12 mouse cellular contexts compared by ENCODE assay signal in the genomic region with DNA sequence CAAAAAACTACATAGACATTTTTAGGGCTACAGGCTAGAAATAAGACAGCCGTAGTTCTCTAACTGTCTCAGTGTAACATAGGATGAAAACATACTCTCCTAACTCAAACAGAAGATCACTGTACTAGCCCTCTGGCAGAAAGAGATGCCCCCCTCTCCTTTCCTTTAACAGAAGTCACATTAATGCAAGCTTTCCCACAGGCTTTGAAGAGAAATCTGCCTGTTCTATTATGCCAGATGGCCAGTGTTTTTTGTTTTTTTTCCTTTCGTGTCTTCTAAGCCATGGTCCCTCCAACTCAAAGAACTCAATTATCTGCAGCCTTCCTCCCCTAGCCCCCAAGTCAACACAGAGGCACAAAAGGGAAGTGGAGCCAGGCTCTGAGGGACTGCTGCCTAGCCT.
A peak's percentile ranks its signal among the peaks of the same experiment; 100 is the strongest.
DNase-seq lines count a peak whose midpoint lies in the region; ATAC-seq lines count a peak whose summit lies in the region.
"Had no signal": no experiment of that assay in that cellular context is flagged by ENCODE, and none has a peak within 500 bp of the region (broad histone marks: within the 10 kb centered on the region; RNA-seq: fewer than 3 reads in every experiment).

No protein-coding gene starts in this region.

- H3K27ac ChIP-seq in heart, embryonic 10.5 days, result peak overlapping the region; percentile 64; the same call in 1 of the 2 replicates
- peak overlapping the region; percentile 65; the same call in 1 of the 2 replicates for H3K27ac ChIP-seq in forebrain, embryonic 15.5 days (replicated peaks)
- H3K27ac ChIP-seq in midbrain, embryonic 15.5 days, result peak overlapping the region; percentile 56; the same call in 1 of the 2 replicates
- H3K27ac ChIP-seq: macrophage had no signal

- ATAC-seq in forebrain, embryonic 15.5 days (replicated peaks), result no peak
- ATAC-seq in midbrain, embryonic 15.5 days (replicated peaks), result no peak
- no peak for ATAC-seq in monocyte, adult 5-6 weeks (replicated peaks; ENCODE audit: insufficient number of reproducible peaks, low FRiP score, low TSS enrichment, poor library complexity, severe bottlenecking)

- WGBS in heart, embryonic 10.5 days, result 62% methylated on average over 2 of the region's 2 CpGs
- 18% methylated on average over 2 of the region's 2 CpGs for WGBS in forebrain, embryonic 15.5 days
- 27% methylated on average over 2 of the region's 2 CpGs for WGBS in midbrain, embryonic 15.5 days

- H3K4me3 ChIP-seq in heart, embryonic 10.5 days, result no peak overlapping the region
- no peak overlapping the region for H3K4me3 ChIP-seq in forebrain, embryonic 15.5 days
- H3K4me3 ChIP-seq in midbrain, embryonic 15.5 days, result no peak overlapping the region

- H3K9ac ChIP-seq in forebrain, embryonic 15.5 days (replicated peaks), result no peak overlapping the region
- H3K9ac ChIP-seq in midbrain, embryonic 15.5 days, result no peak overlapping the region

- H3K4me1 ChIP-seq in heart, embryonic 10.5 days, result peaks cover 87% of the 10 kb centered on the region
- H3K4me1 ChIP-seq in forebrain, embryonic 15.5 days, result peaks cover 46% of the 10 kb centered on the region
- H3K4me1 ChIP-seq in midbrain, embryonic 15.5 days, result peaks cover 40% of the 10 kb centered on the region

- H3K4me2 ChIP-seq in forebrain, embryonic 15.5 days (replicated peaks), result no peak overlapping the region
- no peak overlapping the region for H3K4me2 ChIP-seq in midbrain, embryonic 15.5 days

- no peaks in the 10 kb centered on the region for H3K27me3 ChIP-seq in heart, embryonic 10.5 days (ENCODE audit: insufficient read depth, poor library complexity, severe bottlenecking)
- H3K27me3 ChIP-seq in forebrain, embryonic 15.5 days, result no peaks in the 10 kb centered on the region
- H3K27me3 ChIP-seq in midbrain, embryonic 15.5 days (replicated peaks), result no peaks in the 10 kb centered on the region

- DNase-seq in heart, embryonic 10.5 days (ENCODE audit: low spot score), result no peak
- no peak for DNase-seq in heart, postnatal 4 days
- peak; percentile 61 for DNase-seq in brain, adult 2 months (ENCODE audit: low read depth, low spot score)
- DNase-seq in kidney, adult 9 months, result no peak
- no peak for DNase-seq in kidney, postnatal 10 days
- DNase-seq: gastrocnemius, postnatal 36 days; kidney, adult 8-10 months; right cerebral cortex, adult 18-20 months had no signal

- no peaks in the 10 kb centered on the region for H3K36me3 ChIP-seq in heart, embryonic 10.5 days
- no peaks in the 10 kb centered on the region for H3K36me3 ChIP-seq in forebrain, embryonic 15.5 days
- H3K36me3 ChIP-seq in midbrain, embryonic 15.5 days (replicated peaks), result no peaks in the 10 kb centered on the region

- H3K9me3 ChIP-seq in heart, embryonic 10.5 days, result no peaks in the 10 kb centered on the region
- H3K9me3 ChIP-seq in forebrain, embryonic 15.5 days, result no peaks in the 10 kb centered on the region
- H3K9me3 ChIP-seq in midbrain, embryonic 15.5 days, result no peaks in the 10 kb centered on the region
